Mouse (Mus musculus): ENCODE results near the gene Setx.
"Not testable (repeated sequence)": the region's sequence is repeated elsewhere in the genome, so short reads cannot be mapped to it uniquely, and the experiment has no call there.

Setx gene

DNA sequence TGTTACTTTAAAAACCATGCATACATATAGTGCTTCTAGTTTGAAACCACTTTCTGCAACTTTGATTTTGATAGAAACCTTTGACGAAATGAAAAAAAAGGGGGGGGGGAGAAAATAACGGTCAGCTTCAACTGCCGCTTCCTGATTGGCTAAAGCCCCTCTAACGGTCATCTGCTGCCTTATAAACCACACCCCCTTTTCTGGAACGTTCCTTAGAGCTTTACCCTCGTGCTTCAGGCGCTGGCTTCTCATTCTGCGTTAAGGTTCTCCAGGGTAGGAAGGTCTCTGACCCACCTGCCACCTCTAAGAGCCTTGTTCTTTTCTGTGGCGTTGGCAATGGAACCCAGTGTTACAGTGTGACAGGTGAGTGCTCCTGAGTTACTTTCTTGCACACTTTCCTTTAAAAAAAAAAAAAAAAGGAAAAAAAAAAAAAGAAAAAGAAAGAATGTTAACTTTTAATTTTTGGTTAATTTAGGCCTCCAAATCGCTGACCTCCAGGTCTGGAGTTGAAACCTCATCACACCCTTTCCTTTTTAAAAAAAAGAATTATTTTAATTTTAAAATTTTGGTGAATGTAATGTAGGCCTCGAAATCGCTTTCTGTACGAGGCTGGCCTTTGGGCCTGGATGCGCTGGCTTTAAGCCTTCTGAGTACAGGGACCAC, at the start of gene Setx:
Gene Setx (plus strand): TSS at position 275 of the 663 bp plus-strand sequence.
- DNase-seq (ENCODE audit: low read depth) = peak; percentile 39

DNA sequence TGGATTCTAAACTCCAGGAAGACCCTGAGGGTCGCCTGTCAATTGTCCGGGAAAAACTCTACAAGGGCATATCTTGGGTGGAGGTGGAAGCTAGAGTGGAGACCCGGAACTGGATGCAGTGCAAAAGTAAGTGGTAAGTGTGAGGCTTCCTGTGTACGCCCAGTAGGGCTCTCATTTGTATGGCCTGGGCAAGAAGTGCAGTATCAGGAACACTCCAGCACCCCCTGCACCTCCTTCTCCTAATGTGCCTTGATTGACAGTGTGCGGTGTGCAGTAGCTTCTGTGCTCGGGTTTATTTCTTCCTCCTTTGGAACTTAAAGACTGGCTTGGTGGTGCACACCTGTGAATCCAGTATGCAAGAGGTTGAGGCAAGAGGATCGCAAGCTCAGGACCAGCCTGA, 49.3 kb upstream of the Setx start:
- no peak for DNase-seq (ENCODE audit: low read depth)

DNA sequence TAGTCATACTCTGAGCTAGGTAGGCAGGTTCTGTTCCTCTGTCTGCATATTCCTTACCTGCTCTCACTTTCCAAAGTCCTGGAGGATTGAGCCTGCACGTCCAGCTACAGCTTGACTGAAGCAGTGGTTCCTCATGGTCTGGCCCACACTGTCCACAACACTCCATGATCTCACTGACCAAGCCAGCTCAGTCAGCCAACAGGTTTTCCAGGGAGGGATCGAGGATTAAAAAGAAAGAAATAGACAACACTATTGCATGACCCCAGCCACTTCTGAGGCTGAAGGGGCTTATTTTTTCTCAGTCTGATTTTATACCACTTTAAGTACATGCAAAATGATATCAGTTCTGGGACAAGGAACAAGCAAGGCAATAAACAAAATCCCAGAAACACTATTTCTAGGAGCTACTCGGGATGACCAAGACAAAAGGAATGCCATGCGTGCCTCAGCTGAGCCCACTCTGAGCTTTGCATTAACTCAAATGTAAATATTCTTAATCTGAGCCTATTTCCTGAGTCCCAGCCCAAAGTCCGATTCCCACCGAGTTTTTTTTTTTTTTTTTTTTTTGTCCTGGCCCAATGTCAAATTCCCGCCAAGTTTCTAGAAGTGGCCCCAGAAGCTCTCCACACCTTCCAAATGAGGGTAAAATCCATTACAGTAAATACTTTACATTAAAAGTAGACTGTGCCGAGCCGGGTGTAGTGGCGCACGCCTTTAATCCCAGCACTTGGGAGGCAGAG, 48.5 kb upstream of the Setx start:
- DNase-seq (ENCODE audit: low read depth) = no peak

- DNase-seq (ENCODE audit: low read depth) = no peak
Measured at GRCm38 (mm10) chr2:29076226-29076625, 47.8 kb upstream of the Setx start.

- no peak for DNase-seq (ENCODE audit: low read depth)
Measured at GRCm38 (mm10) chr2:29081965-29082364, 42.0 kb upstream of the Setx start.

DNA sequence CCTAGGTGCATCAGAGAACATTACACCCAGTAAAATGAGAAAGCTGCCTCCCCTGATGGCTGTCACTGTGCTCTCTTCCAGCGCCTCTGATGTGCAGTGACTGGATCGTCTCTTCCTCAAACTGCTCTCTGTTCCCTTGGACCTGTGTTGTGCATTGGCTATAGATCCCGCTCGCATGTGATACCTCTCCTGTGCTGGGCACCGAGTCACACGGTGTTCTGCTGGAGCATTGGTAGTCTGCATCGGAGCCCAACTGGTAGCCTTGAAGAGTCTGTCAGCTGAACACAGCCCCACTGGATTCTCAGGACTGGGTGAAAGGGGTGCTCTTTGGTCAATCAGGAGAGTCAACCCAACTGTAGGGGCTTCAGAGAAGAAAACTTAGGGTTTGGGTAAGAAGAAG, 38.0 kb upstream of the Setx start:
- DNase-seq (ENCODE audit: low read depth) = no peak

GRCm38 (mm10) chr2:29089276-29089675, 34.7 kb upstream of the Setx start:
- DNase-seq (ENCODE audit: low read depth) = not testable (repeated sequence)

GRCm38 (mm10) chr2:29095674-29096073, 28.3 kb upstream of the Setx start:
- peak; percentile 80 for DNase-seq (ENCODE audit: low read depth)

- DNase-seq (ENCODE audit: low read depth) = peak; percentile 71
Measured at GRCm38 (mm10) chr2:29096751-29097150, 27.2 kb upstream of the Setx start.

DNA sequence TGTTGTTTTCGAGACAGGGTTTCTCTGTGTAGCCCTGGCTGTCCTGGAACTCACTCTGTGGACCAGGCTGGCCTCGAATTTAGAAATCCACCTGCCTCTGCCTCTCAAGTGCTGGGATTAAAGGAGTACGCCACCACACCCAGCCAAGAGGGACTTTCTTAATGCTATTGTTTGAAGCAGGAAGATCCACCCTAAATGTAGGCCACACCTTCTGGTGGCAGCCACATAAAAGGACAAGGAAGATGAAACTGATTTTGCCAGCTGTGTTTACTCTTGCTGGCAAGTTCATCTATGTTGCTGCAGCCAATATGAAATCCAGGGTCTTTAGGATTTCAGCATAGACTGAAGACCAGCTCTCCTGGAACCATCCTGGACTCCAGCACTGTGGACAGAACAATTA, 26.5 kb upstream of the Setx start:
- peak; percentile 85 for DNase-seq (ENCODE audit: low read depth)

DNA sequence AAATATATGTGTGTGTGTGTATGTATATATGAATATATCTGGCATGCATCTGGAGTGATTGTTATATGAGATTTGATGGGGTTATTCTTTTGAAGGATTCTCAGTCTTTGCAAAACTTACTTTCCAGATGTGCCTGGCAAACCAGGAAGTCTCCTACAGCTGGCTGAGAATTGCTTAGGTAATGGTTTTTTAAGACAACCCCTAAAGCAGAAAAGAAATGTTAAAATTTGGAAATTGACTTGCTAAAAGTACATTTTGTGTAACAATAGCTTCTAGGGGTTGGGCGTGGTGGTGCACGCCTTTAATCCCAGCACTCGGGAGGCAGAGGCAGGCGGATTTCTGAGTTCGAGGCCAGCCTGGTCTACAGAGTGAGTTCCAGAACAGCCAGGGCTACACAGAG, 26.0 kb upstream of the Setx start:
- DNase-seq (ENCODE audit: low read depth) = not testable (repeated sequence)

DNA sequence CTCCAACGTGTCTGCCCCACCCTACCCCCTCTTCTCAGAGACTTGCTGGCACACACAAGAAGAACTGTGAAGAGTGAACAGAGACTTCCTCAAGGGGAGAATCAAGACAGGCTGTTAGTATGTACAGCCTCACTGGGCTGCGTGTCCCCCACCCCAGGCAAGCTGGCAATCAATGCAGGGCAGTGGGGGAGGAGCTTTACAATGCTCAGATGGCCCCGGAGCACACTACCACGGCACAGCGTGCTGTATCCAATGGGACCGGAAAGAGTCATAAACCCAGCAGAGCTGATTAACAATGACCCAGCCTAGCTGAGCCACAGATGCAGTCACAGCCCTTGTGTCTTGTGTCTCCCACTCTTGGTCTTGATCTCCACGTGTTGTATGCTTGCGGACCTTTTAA, 25.2 kb upstream of the Setx start:
- peak; percentile 21 for DNase-seq (ENCODE audit: low read depth)

DNA sequence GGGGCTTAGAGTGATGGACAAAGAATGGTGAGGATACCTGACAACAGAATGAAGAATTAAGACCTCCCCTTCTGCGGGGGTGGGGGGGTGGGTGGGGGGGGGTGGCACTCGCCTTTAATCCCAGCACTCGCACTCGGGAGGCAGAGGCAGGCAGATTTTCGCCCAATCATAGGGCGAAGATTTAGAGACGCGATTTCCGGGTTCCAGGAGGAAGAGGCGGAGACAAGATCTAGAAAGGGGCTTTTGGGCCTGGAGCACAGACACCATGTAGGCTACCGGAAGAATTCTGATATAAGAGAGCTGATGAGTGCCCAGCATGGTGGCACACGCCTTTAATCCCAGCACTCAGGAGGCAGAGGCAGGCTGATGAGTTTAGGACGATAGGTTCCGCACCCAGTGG, 24.3 kb upstream of the Setx start:
- no peak for DNase-seq (ENCODE audit: low read depth)

GRCm38 (mm10) chr2:29100822-29101534, 23.0 kb upstream of the Setx start:
- DNase-seq (ENCODE audit: low read depth) = peak; percentile 37

DNA sequence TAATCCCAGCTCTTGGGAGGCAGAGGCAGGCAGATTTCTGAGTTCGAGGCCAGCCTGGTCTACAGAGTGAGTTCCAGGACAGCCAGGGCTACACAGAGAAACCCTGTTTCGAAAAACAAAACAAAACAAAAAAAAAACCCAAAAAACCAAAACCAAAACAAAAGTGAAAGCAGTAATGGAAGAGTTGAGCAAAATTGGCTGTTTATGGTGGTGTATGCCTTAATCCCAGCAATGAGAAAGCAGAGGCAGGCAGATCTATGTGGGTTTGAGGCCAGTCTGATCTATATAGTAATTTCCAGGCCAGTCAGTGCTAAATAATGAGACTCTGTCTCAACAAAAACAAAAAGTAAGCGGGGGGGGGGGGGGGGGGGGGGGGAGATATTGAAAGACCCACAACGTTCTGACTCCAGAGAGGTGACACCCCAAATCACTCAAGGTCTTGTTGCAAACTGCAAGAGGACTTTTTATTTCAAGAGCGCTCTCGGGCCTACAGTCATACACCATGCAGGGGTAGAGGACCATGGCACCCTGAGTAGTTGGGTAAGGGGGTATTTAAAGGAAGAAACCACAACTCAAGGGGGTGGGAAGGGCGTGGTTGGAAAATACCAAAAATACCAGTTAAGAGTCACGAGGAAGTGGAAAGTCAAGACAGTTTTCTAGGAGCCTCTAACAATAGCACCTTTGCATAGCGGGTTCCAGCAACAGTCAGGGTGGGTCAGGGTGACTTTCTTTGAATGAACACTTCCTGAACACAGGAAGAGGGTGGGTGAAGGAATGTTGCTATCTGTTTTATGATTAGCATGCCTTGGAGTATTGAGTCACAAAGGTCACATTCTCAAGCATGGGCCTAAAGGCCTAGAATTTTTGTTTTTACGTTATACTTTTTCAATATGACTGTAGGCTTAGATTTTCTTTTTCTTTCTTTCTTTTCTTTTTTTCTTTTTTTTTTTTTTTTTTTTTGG, 21.3 kb upstream of the Setx start:
- DNase-seq (ENCODE audit: low read depth) = peak; percentile 54

DNA sequence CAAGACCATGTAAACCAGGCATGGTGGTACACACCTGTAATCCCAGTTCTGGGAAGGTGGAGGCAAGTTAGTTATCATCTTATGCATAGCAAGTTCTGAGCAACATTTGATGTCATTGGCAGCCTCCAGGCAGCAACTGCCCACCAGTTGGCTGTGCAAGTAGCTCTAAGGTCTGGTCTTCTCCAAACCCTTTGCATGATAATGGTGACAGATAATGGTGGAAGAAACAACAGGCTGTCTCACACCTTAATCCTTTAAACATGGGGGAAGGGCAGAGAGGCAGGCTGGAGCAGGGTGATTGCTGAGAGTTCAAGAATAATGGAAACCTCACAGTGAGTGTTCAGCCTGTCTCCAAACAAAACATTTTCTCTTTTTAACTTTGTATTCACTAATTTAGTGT, 3.0 kb upstream of the Setx start:
- no peak for DNase-seq (ENCODE audit: low read depth)

DNA sequence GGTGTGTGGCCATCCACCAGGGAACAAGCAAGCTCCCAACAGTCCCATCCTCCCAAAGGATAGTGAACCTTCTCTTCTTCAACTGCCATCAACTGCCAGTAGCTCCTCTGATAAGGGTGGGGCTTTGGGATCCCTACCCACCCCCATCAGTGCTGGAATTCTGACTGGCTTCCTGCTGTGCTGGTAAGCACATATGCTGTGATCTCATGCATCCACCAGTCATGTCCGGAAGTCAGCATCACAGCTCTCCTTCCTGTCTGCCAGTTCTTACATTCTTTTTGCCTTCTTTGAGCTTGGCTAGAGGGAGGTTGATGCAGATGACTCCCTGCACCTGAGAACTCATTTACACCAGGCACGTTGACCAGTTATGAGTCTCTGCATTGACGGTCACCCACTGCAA, 1.5 kb upstream of the Setx start:
- peak; percentile 72 for DNase-seq (ENCODE audit: low read depth)

DNA sequence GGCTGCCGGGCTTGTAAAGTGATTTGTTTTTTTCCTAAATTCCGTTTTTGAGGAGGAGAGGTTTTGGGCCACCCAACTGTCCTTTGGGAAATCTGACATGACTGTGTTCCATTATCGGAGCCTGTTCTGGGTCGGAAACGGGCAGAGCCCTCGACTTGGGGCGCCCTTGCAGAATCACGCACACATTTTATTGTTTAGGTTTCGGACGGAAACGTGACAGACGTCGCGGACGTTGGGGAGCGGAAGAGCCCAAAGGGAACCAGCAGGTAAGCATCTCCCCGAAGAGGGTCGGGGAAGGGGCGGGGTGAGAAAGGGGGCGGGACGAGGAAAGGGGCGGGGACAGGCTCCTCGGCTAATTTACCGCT, 572 bp downstream of the Setx start:
- DNase-seq (ENCODE audit: low read depth) = no peak

DNA sequence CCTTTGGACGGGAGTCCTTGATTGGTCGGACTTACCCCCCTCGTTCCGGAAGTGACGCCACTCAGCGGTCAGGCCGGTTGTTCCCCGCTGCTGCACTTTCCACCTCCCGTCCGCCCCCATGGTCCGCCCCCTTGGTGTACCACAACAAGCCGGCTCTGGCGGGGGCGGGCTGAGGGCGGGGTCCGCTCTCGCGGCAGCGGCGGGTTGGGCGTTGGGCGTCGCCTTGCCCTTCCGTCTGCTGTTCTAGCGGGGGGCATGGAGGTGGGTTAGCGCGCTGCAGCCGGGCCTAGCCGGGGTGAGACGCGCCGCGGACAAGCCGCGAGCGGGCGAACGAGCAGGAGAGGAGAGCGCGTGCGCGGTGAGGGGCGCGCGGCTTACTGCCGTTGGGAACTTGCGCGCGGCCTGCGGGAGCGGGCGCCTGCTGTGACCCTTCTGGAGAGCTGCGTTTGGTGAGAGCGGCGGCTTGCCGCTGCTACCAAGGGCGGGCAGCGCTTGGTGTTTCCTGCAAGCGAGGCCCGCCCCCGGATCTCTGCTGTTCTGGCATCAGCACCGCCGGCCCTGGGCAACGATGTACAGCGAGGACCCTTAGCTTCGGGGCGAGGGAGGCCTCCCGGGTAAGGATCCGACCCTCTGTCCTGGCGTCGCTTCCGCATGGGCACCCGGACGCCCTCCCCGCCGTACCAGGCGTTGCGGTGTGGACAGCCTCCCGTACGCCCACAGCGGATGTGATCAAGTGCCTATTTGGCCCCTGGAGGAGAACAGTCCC, 1.1 kb downstream of the Setx start:
- DNase-seq (ENCODE audit: low read depth) = peak; percentile 98

DNA sequence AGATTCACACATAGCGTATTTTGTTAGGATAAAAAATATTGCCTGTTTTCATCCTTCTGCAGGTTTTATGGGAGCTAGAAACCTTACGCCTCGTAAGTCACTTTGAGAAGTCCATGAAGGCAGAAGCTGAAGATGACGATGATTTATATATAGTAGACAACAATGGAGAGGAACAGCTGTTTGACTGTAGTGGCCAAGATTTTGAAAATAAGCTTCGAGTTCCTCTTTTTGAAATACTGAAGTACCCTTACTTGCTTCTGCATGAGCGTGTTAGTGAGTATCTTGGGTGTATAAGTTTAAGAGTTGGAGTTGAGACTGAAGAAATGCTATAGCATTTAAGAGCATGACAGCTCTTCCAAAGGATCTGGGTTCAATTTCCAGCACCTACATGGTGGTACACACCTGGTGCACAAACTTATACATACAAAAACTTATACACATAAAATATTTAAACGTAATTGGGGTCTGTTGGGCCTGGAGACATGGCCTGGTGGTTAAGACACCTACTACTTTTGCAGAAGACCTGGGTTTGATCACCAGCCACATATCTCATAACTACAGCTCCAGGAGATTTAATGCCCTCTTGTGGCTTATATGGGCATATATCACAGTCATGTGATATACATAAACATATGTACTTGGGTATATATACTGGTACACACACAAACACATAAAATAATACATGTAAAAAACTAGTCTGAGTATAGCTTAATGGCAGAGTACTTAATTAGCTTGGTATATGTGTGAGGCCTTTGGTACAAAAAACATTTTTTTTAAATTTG, 6.3 kb downstream of the Setx start:
- peak; percentile 58 for DNase-seq (ENCODE audit: low read depth)

Data from naive thymus-derived CD4-positive, alpha-beta T cell, adult 2 months (primary cell).